Mouse (Mus musculus) midbrain, embryonic 13.5 days (tissue): Measurements from ENCODE around the gene Fam186b. TPM values are rescaled to one million over a fixed set of nuclear protein-coding genes. Genes with fewer than 3 reads are reported as not detected.
A peak's percentile ranks its signal among the peaks of the same experiment; 100 is the strongest.

Experiments used
- ATAC-seq: fragments of 200-750 bp; cut with Nextera tagmentation; 2 replicates; pipeline ENCODE4 v1.8.0; 2017; ENCODE audit warnings: mild to moderate bottlenecking, moderate TSS enrichment, moderate library complexity
- H3K27ac ChIP-seq: fragments of 300-500 bp; sonication (generic); 2 replicates; pipeline ENCODE4 v1.5.1; 2015; ENCODE audit warnings: inconsistent platforms, mild to moderate bottlenecking, moderate library complexity
- H3K27me3 ChIP-seq: fragments of 300-500 bp; sonication (generic); 2 replicates; pipeline ENCODE4 v1.6.1; 2015; ENCODE audit warnings: mild to moderate bottlenecking, inconsistent platforms
- H3K36me3 ChIP-seq: fragments of 300-500 bp; sonication (generic); 2 replicates; pipeline ENCODE4 v1.6.1; 2015; ENCODE audit warnings: mild to moderate bottlenecking, inconsistent platforms
- H3K4me1 ChIP-seq: fragments of 300-500 bp; sonication (generic); replicated peaks from 2 replicates; pipeline ENCODE4 v1.6.1; 2015; ENCODE audit warnings: inconsistent platforms
- H3K4me2 ChIP-seq: fragments of 300-500 bp; sonication (generic); replicated peaks from 2 replicates; pipeline ENCODE4 v1.6.1; 2015; ENCODE audit warnings: moderate library complexity, mild to moderate bottlenecking, inconsistent platforms
- H3K4me3 ChIP-seq: fragments of 300-500 bp; sonication (generic); replicated peaks from 2 replicates; pipeline ENCODE4 v1.5.1; 2015; ENCODE audit warnings: mild to moderate bottlenecking, inconsistent platforms
- H3K9ac ChIP-seq: fragments of 300-500 bp; sonication (generic); replicated peaks from 2 replicates; pipeline ENCODE4 v1.6.1; 2015; ENCODE audit warnings: mild to moderate bottlenecking, inconsistent platforms
- H3K9me3 ChIP-seq: fragments of 300-500 bp; sonication (generic); 2 replicates; pipeline ENCODE4 v1.6.1; 2016; ENCODE audit warnings: mild to moderate bottlenecking, inconsistent platforms
- WGBS: fragments of 180-500 bp; shearing (Covaris S2); methylation state at CpG from one replicate; pipeline ENCODE4 v1.1.7; 2015; 5-methylcytosine and 5-hydroxymethylcytosine counted together
- polyA plus RNA-seq: library from polyadenylated mRNA; unstranded; fragments of >200 nt; fragmentation: Nextera tagmentation; extraction: Ambion mirVana; gene quantifications from 2 replicates; pipeline ENCODE4 v1.2.1, GENCODE M21; 2015

Gene Fam186b
- polyA plus RNA-seq, 1 experiment from 2014 or later = 0.35 TPM

- no peak overlapping the region for H3K27ac ChIP-seq
- no peaks in the 10 kb centered on the region for H3K27me3 ChIP-seq
- peaks cover 97% of the 10 kb centered on the region for H3K36me3 ChIP-seq
- no peak for ATAC-seq
- 86% methylated on average over 14 of the region's 14 CpGs for WGBS
- H3K9me3 ChIP-seq = no peaks in the 10 kb centered on the region
- H3K9ac ChIP-seq = no peak overlapping the region
- H3K4me3 ChIP-seq = no peak overlapping the region
- H3K4me1 ChIP-seq = no peaks in the 10 kb centered on the region
- H3K4me2 ChIP-seq = no peak overlapping the region
Measured at GRCm38 (mm10) chr15:99318861-99319410, 23.2 kb upstream of the Fam186b start.

- peaks cover 97% of the 10 kb centered on the region for H3K36me3 ChIP-seq
- 0 out of 2 replicates have a peak overlapping the region, but pooled peaks have one; percentile 10 for H3K9ac ChIP-seq
- no peak for ATAC-seq
- H3K27ac ChIP-seq = peak overlapping the region; percentile 35; the same call in 1 of the 2 replicates
- H3K4me1 ChIP-seq = no peaks in the 10 kb centered on the region
- no peak overlapping the region for H3K4me3 ChIP-seq
- H3K9me3 ChIP-seq = no peaks in the 10 kb centered on the region
- 86% methylated on average over 6 of the region's 6 CpGs for WGBS
- no peak overlapping the region for H3K4me2 ChIP-seq
- no peaks in the 10 kb centered on the region for H3K27me3 ChIP-seq
Measured at GRCm38 (mm10) chr15:99318071-99318470, 22.4 kb upstream of the Fam186b start.

GRCm38 (mm10) chr15:99317267-99317651 is 21.6 kb upstream of the Fam186b start:
- peak; percentile 34 for ATAC-seq
- Histone ChIP-seq H3K9ac (no peak overlapping the region), H3K27me3 (no peaks in the 10 kb centered on the region), H3K4me3 (no peak overlapping the region), H3K36me3 (peaks cover 96% of the 10 kb centered on the region), H3K4me2 (no peak overlapping the region), H3K9me3 (no peaks in the 10 kb centered on the region), H3K27ac (peak overlapping the region; percentile 88), H3K4me1 (no peaks in the 10 kb centered on the region)
- 82% methylated on average over 2 of the region's 2 CpGs for WGBS

GRCm38 (mm10) chr15:99316314-99317266 is 20.9 kb upstream of the Fam186b start:
- peak; percentile 69 for ATAC-seq
- Histone ChIP-seq H3K9ac (peak overlapping the region; percentile 54), H3K27ac (peak overlapping the region; percentile 88), H3K4me1 (no peaks in the 10 kb centered on the region), H3K9me3 (no peaks in the 10 kb centered on the region), H3K4me3 (no peak overlapping the region), H3K27me3 (no peaks in the 10 kb centered on the region), H3K4me2 (no peak overlapping the region), H3K36me3 (peaks cover 96% of the 10 kb centered on the region)
- 80% methylated on average over 16 of the region's 16 CpGs for WGBS

- Histone ChIP-seq H3K27me3 (no peaks in the 10 kb centered on the region), H3K27ac (peak overlapping the region; percentile 3; the same call in 1 of the 2 replicates), H3K4me3 (no peak overlapping the region), H3K9me3 (no peaks in the 10 kb centered on the region), H3K4me2 (no peak overlapping the region), H3K9ac (0 out of 2 replicates have a peak overlapping the region, but pooled peaks have one; percentile 4), H3K36me3 (peaks cover 95% of the 10 kb centered on the region), H3K4me1 (no peaks in the 10 kb centered on the region)
- 90% methylated on average over 16 of the region's 16 CpGs for WGBS
- no peak for ATAC-seq
Measured at GRCm38 (mm10) chr15:99314891-99315290, 19.2 kb upstream of the Fam186b start.

- no peak for ATAC-seq
- Histone ChIP-seq H3K9ac (no peak overlapping the region), H3K27ac (no peak overlapping the region), H3K36me3 (peaks cover 98% of the 10 kb centered on the region), H3K9me3 (no peaks in the 10 kb centered on the region), H3K27me3 (no peaks in the 10 kb centered on the region), H3K4me3 (no peak overlapping the region), H3K4me1 (no peaks in the 10 kb centered on the region), H3K4me2 (no peak overlapping the region)
- 94% methylated on average over 5 of the region's 5 CpGs for WGBS
Measured at GRCm38 (mm10) chr15:99310617-99311016, 14.9 kb upstream of the Fam186b start.

- Histone ChIP-seq H3K36me3 (peaks cover 98% of the 10 kb centered on the region), H3K9ac (no peak overlapping the region), H3K4me3 (no peak overlapping the region), H3K27ac (no peak overlapping the region), H3K27me3 (no peaks in the 10 kb centered on the region), H3K4me1 (no peaks in the 10 kb centered on the region), H3K4me2 (no peak overlapping the region), H3K9me3 (no peaks in the 10 kb centered on the region)
- WGBS = 92% methylated on average over 9 of the region's 9 CpGs
- no peak for ATAC-seq
Measured at GRCm38 (mm10) chr15:99309549-99309948, 13.9 kb upstream of the Fam186b start.

- Histone ChIP-seq H3K9me3 (no peaks in the 10 kb centered on the region), H3K9ac (no peak overlapping the region), H3K27me3 (no peaks in the 10 kb centered on the region), H3K36me3 (peaks cover 93% of the 10 kb centered on the region), H3K4me1 (no peaks in the 10 kb centered on the region), H3K27ac (no peak overlapping the region), H3K4me2 (no peak overlapping the region), H3K4me3 (no peak overlapping the region)
- no peak for ATAC-seq
- 89% methylated on average over 9 of the region's 9 CpGs for WGBS
Measured at GRCm38 (mm10) chr15:99307476-99307875, 11.8 kb upstream of the Fam186b start.

GRCm38 (mm10) chr15:99296213-99296612 is 525 bp upstream of the Fam186b start:
- peak overlapping the region; percentile 71 for H3K4me2 ChIP-seq
- H3K27me3 ChIP-seq = no peaks in the 10 kb centered on the region
- peak overlapping the region; percentile 83 for H3K9ac ChIP-seq
- WGBS = 40% methylated on average over 5 of the region's 5 CpGs
- 0 out of 2 replicates have a peak overlapping the region, but pooled peaks have one; percentile 15 for H3K27ac ChIP-seq
- H3K4me1 ChIP-seq = peaks cover 23% of the 10 kb centered on the region
- no peak for ATAC-seq
- peak overlapping the region; percentile 67 for H3K4me3 ChIP-seq
- no peaks in the 10 kb centered on the region for H3K9me3 ChIP-seq
- H3K36me3 ChIP-seq = 0 out of 2 replicates have a peak, but pooled peaks cover 4% of the 10 kb centered on the region

GRCm38 (mm10) chr15:99294813-99295374 is 794 bp downstream of the Fam186b start, which contains the start of gene Prpf40b:
Prpf40b (plus strand) TSS chr15:99295087.
- peak; percentile 97 for ATAC-seq
- Histone ChIP-seq H3K9ac (peak within 1 kb of the TSS; percentile 83), H3K4me3 (peak within 1 kb of the TSS; percentile 67), H3K27ac (peak within 1 kb of the TSS; percentile 91), H3K4me2 (peak within 1 kb of the TSS; percentile 71), H3K9me3 (no peaks in the 10 kb centered on the region), H3K4me1 (peaks cover 23% of the 10 kb centered on the region), H3K36me3 (no peaks in the 10 kb centered on the region), H3K27me3 (no peaks in the 10 kb centered on the region)
- WGBS = under 1% methylated on average over 58 of the region's 64 CpGs

- Histone ChIP-seq H3K36me3 (no peaks in the 10 kb centered on the region), H3K4me3 (peak overlapping the region; percentile 67), H3K9me3 (no peaks in the 10 kb centered on the region), H3K27me3 (no peaks in the 10 kb centered on the region), H3K27ac (peak overlapping the region; percentile 91), H3K4me2 (peak overlapping the region; percentile 71), H3K9ac (peak overlapping the region; percentile 83), H3K4me1 (peaks cover 23% of the 10 kb centered on the region)
- 0 out of 2 replicates have a peak, but pooled peaks have one; percentile 3 for ATAC-seq
- 29% methylated on average over 16 of the region's 16 CpGs for WGBS
Measured at GRCm38 (mm10) chr15:99294287-99294686, 1.4 kb downstream of the Fam186b start.

GRCm38 (mm10) chr15:99290586-99290985 is 5.1 kb downstream of the Fam186b start:
- Histone ChIP-seq H3K27ac (no peak overlapping the region), H3K4me1 (peaks cover 8% of the 10 kb centered on the region), H3K9ac (no peak overlapping the region), H3K36me3 (no peaks in the 10 kb centered on the region), H3K9me3 (no peaks in the 10 kb centered on the region), H3K27me3 (no peaks in the 10 kb centered on the region), H3K4me2 (no peak overlapping the region), H3K4me3 (no peak overlapping the region)
- WGBS = 92% methylated on average over 11 of the region's 11 CpGs
- ATAC-seq = no peak
